Mouse (Mus musculus): ENCODE measurements at regions not wholly inside any gene's neighbourhood (a gene's known extent, or its start where the extent isn't known, plus 50 kb on each side); places are given as distances from the start of the nearest gene placed in this dataset.

- no peak for DNase-seq
Observed at GRCm38 (mm10) chr16:47754671-47755070, 528.9 kb upstream of the Dppa4 start.

GRCm38 (mm10) chr16:47758296-47758695 is 525.2 kb upstream of the Dppa4 start:
- DNase-seq: no peak

- peak; percentile 64 for DNase-seq
Observed at GRCm38 (mm10) chr16:47765742-47766141, 517.8 kb upstream of the Dppa4 start.

- no peak for DNase-seq
Observed at GRCm38 (mm10) chr16:47788515-47788914, 495.0 kb upstream of the Dppa4 start.

- no peak for DNase-seq
Observed at GRCm38 (mm10) chr16:47790666-47791065, 492.9 kb upstream of the Dppa4 start.

- DNase-seq: no peak
Observed at GRCm38 (mm10) chr16:47791456-47791855, 492.1 kb upstream of the Dppa4 start.

- no peak for DNase-seq
Observed at GRCm38 (mm10) chr16:47798838-47799237, 484.7 kb upstream of the Dppa4 start.

- no peak for DNase-seq
Observed at GRCm38 (mm10) chr16:47843169-47843568, 440.4 kb upstream of the Dppa4 start.

GRCm38 (mm10) chr16:47851631-47852030 is 431.9 kb upstream of the Dppa4 start:
- no peak for DNase-seq

- DNase-seq: no peak
Observed at GRCm38 (mm10) chr16:47859840-47860239, 423.7 kb upstream of the Dppa4 start.

- no peak for DNase-seq
Observed at GRCm38 (mm10) chr16:47875258-47875657, 408.3 kb upstream of the Dppa4 start.

- no peak for DNase-seq
Observed at GRCm38 (mm10) chr16:47883476-47883875, 400.1 kb upstream of the Dppa4 start.

GRCm38 (mm10) chr16:47887019-47887418 is 396.5 kb upstream of the Dppa4 start:
- no peak for DNase-seq

- DNase-seq: no peak
Observed at GRCm38 (mm10) chr16:47900785-47901184, 382.7 kb upstream of the Dppa4 start.

- no peak for DNase-seq
Observed at GRCm38 (mm10) chr16:47938000-47938399, 345.5 kb upstream of the Dppa4 start.
